Mouse (Mus musculus) CH12.LX (cell line): Measurements from ENCODE around the gene Gm49405. TPM values are rescaled to one million over a fixed set of nuclear protein-coding genes. Genes with fewer than 3 reads are reported as not detected.
"Not testable (repeated sequence)": the region's sequence is repeated elsewhere in the genome, so short reads cannot be mapped to it uniquely, and the experiment has no call there.

ENCODE experiments used
- DNase-seq: peaks from one replicate; pipeline ENCODE4 v3.0.0-alpha.2; 2013; ENCODE audit errors: extremely low read depth
- H3K27ac ChIP-seq: 2 replicates; pipeline ENCODE4 v1.5.1; 2012; ENCODE audit warnings: low read depth, mild to moderate bottlenecking, control low read depth, moderate library complexity; ENCODE audit not compliant: insufficient read depth
- H3K27me3 ChIP-seq: replicated peaks from 2 replicates; pipeline ENCODE3; 2012; ENCODE audit warnings: inconsistent platforms
- H3K36me3 ChIP-seq, 2 experiments: replicated peaks in 1 of 2; 2 replicates each; pipeline versions ENCODE3 to v1.6.1; 2012; ENCODE audit warnings: inconsistent platforms in 1 of 2, low read length in 1 of 2, mild to moderate bottlenecking in 1 of 2, mixed read lengths in 1 of 2, moderate library complexity in 1 of 2; ENCODE audit not compliant: control insufficient read depth in 1 of 2, insufficient read depth in 1 of 2
- H3K4me1 ChIP-seq, 2 experiments: 2 replicates each; pipeline ENCODE4 v1.6.1; 2012; ENCODE audit warnings: inconsistent platforms in 1 of 2, moderate library complexity in 1 of 2; ENCODE audit not compliant: insufficient read depth in 2 of 2, control insufficient read depth in 1 of 2
- H3K4me2 ChIP-seq: 2 replicates; pipeline ENCODE4 v1.6.1; 2012; ENCODE audit warnings: low read depth, mild to moderate bottlenecking, control low read depth; ENCODE audit not compliant: poor library complexity, insufficient read depth, severe bottlenecking
- H3K4me3 ChIP-seq, 3 experiments: fragments of 150-350 bp in 1 of 3; sonication (generic) in 1 of 3; replicated peaks in 1 of 3; 2 replicates each; pipeline versions ENCODE3 to v1.5.1; 2011 to 2012; ENCODE audit warnings: low read depth in 2 of 3, low read length in 2 of 3, mild to moderate bottlenecking in 2 of 3, moderate library complexity in 2 of 3, control low read depth in 1 of 3, improper control_type of control experiment in 1 of 3, inconsistent platforms in 1 of 3, mixed read lengths in 1 of 3; ENCODE audit not compliant: poor library complexity in 1 of 3
- H3K79me2 ChIP-seq: replicated peaks from 2 replicates; pipeline ENCODE4 v1.6.1; 2012; ENCODE audit warnings: mild to moderate bottlenecking, moderate library complexity; ENCODE audit not compliant: control insufficient read depth, poor library complexity, insufficient read depth, severe bottlenecking; ENCODE audit errors: extremely low read depth
- H3K9ac ChIP-seq: 2 replicates; pipeline ENCODE4 v1.6.1; 2012; ENCODE audit warnings: low read depth, mild to moderate bottlenecking, control low read depth, moderate library complexity; ENCODE audit not compliant: insufficient read depth
- H3K9me3 ChIP-seq: replicated peaks from 2 replicates; pipeline ENCODE3; 2012; ENCODE audit warnings: low read length, inconsistent platforms, mixed read lengths
- BHLHE40 ChIP-seq: IDR thresholded peaks from 2 replicates; pipeline ENCODE4 v1.6.1; 2011; ENCODE audit warnings: mild to moderate bottlenecking, low read depth, low read length, improper control_type of control experiment
- CHD1 ChIP-seq: IDR thresholded peaks from 2 replicates; pipeline ENCODE4 v1.6.1; 2012; ENCODE audit warnings: low read depth, low read length, improper control_type of control experiment, inconsistent platforms
- HCFC1 ChIP-seq: IDR thresholded peaks from 2 replicates; pipeline ENCODE4 v1.6.1; 2012; ENCODE audit warnings: low read depth, mild to moderate bottlenecking, inconsistent platforms, low read length, improper control_type of control experiment
- KAT2A ChIP-seq: IDR thresholded peaks from 2 replicates; pipeline ENCODE4 v1.6.1; 2012; ENCODE audit warnings: low read length, improper control_type of control experiment, inconsistent platforms; ENCODE audit not compliant: insufficient replicate concordance
- MAFK ChIP-seq: IDR thresholded peaks from 2 replicates; pipeline ENCODE4 v1.6.1; 2011; ENCODE audit warnings: low read length, improper control_type of control experiment; ENCODE audit not compliant: insufficient replicate concordance
- MXI1 ChIP-seq: IDR thresholded peaks from 2 replicates; pipeline ENCODE4 v1.6.1; 2011; ENCODE audit warnings: mild to moderate bottlenecking, low read depth, low read length, improper control_type of control experiment
- PAX5 ChIP-seq: IDR thresholded peaks from 2 replicates; pipeline ENCODE4 v1.6.1; 2012; ENCODE audit warnings: low read length, inconsistent platforms, mixed read lengths
- POLR2AphosphoS2 ChIP-seq: IDR thresholded peaks from 2 replicates; pipeline ENCODE4 v1.6.1; 2011; ENCODE audit warnings: low read depth, low read length, improper control_type of control experiment
- RAD21 ChIP-seq: IDR thresholded peaks from 2 replicates; pipeline ENCODE4 v1.6.1; 2011; ENCODE audit warnings: low read depth, mild to moderate bottlenecking, low read length, improper control_type of control experiment, moderate library complexity
- UBTF ChIP-seq: IDR thresholded peaks from 2 replicates; pipeline ENCODE4 v1.6.1; 2012; ENCODE audit warnings: low read depth, mild to moderate bottlenecking, inconsistent platforms, low read length, improper control_type of control experiment, moderate library complexity
- USF1 ChIP-seq: IDR thresholded peaks from 2 replicates; pipeline ENCODE4 v1.6.1; 2014; ENCODE audit warnings: low read depth, mild to moderate bottlenecking, inconsistent platforms, low read length, improper control_type of control experiment
- USF2 ChIP-seq: conservative IDR thresholded peaks from 2 replicates; pipeline ENCODE4 v1.6.1; 2011; ENCODE audit warnings: low read depth, low read length, improper control_type of control experiment
- ZC3H11A ChIP-seq: IDR thresholded peaks from 2 replicates; pipeline ENCODE4 v1.6.1; 2012; ENCODE audit warnings: low read depth, mild to moderate bottlenecking, inconsistent platforms, low read length, improper control_type of control experiment
- ZKSCAN1 ChIP-seq: IDR thresholded peaks from 2 replicates; pipeline ENCODE4 v1.6.1; 2012; ENCODE audit warnings: low read depth, inconsistent platforms, low read length, improper control_type of control experiment, borderline replicate concordance
- ZNF384 ChIP-seq: IDR thresholded peaks from 2 replicates; pipeline ENCODE4 v1.6.1; 2012; ENCODE audit warnings: low read depth, low read length, improper control_type of control experiment, inconsistent platforms
- dilution Hi-C: fragments of 300-500 bp; cut with MboI; formaldehyde crosslinking; loops from 2 replicates; pipeline ENCODE4 v1.14.3; 2020; ENCODE audit warnings: low sequenced_read_pairs; ENCODE audit not compliant: extremely low pct_unique_long_range_greater_than_20kb, extremely low pct_ligation_motif_present
- in situ Hi-C: fragments of 300-500 bp; cut with MboI; formaldehyde crosslinking; loops from 3 replicates; pipeline ENCODE4 v1.14.3; 2019; ENCODE audit warnings: low sequenced_read_pairs, low pct_ligation_motif_present, low pct_unique_long_range_greater_than_20kb, mixed read lengths
- polyA plus RNA-seq: library from polyadenylated mRNA; unstranded; fragments of >175 nt; gene quantifications from 2 replicates; pipeline ENCODE4 v1.2.1, GENCODE M21; 2012; ENCODE audit warnings: low read depth; ENCODE audit not compliant: insufficient read length
- total RNA-seq, 2 experiments: library from RNA; depleted of rRNA; stranded (reverse); fragments of 300-350 nt in 1 of 2; fragments of >200 nt in 1 of 2; gene quantifications; 2 replicates each; pipeline ENCODE4 v1.2.3; 2012 to 2014

The Gm49405 gene
- total and polyA plus RNA-seq, 3 experiments, result 0.99 to 2.7 (median 2.0) TPM

GRCm38 (mm10) chr19:3972229-3972628 is 28.2 kb upstream of the Gm49405 start, which contains the start of gene Aldh3b2:
Gene Aldh3b2, plus strand, starts transcription at chr19:3972328.
- in situ Hi-C loops, result no loop called here
- H3K27ac ChIP-seq, result no peak within 1 kb of the TSS
- H3K9ac ChIP-seq, result no peak within 1 kb of the TSS

GRCm38 (mm10) chr19:3974608-3975007 is 25.8 kb upstream of the Gm49405 start:
- H3K4me2 ChIP-seq, in situ Hi-C loops, H3K27me3 ChIP-seq, dilution Hi-C loops, H3K9ac ChIP-seq, H3K9me3 ChIP-seq, H3K4me3 ChIP-seq, DNase-seq, H3K27ac ChIP-seq, H3K36me3 ChIP-seq, H3K79me2 ChIP-seq: not testable (repeated sequence)
- H3K4me1 ChIP-seq, result peaks cover 9 to 26% of the 10 kb centered on the region in 2 experiments

More at GRCm38 (mm10) chr19:3972229-3972628, 28.2 kb upstream of the Gm49405 start, which contains the start of gene Aldh3b2:
- DNase-seq, result no peak
- Histone ChIP-seq H3K9me3 (no peaks in the 10 kb centered on the region), H3K79me2 (no peaks in the 10 kb centered on the region), H3K36me3 (no peaks in the 10 kb centered on the region), H3K4me1 (peaks cover 9 to 26% of the 10 kb centered on the region in 2 experiments), H3K27me3 (peaks cover 7% of the 10 kb centered on the region), H3K4me2 (no peak within 1 kb of the TSS), H3K4me3 (no peak within 1 kb of the TSS)
- no peak for TF ChIP-seq UBTF
- no peak for TF ChIP-seq MXI1
- TF ChIP-seq MAFK, result no peak
- TF ChIP-seq POLR2AphosphoS2, result no peak
- TF ChIP-seq ZKSCAN1, result no peak
- dilution Hi-C loops, result no loop called here

- Histone ChIP-seq H3K79me2 (no peaks in the 10 kb centered on the region), H3K36me3 (no peaks in the 10 kb centered on the region), H3K9me3 (no peaks in the 10 kb centered on the region), H3K9ac (no peak overlapping the region), H3K27me3 (peaks cover 4% of the 10 kb centered on the region), H3K27ac (no peak overlapping the region), H3K4me1 (peaks cover 9 to 32% of the 10 kb centered on the region in 2 experiments), H3K4me3 (no peak overlapping the region), H3K4me2 (no peak overlapping the region)
- dilution Hi-C loops, result no loop called here
- TF ChIP-seq USF2 (no peak), ZC3H11A (no peak), KAT2A (no peak), ZNF384 (no peak), CHD1 (no peak), RAD21 (no peak), HCFC1 (no peak), PAX5 (no peak), USF1 (no peak), BHLHE40 (no peak)
- peak; percentile 31 for DNase-seq
- in situ Hi-C loops, result no loop called here
These were observed 24.6 kb upstream of the Gm49405 start for GRCm38 (mm10) chr19:3975866-3976265.
